Mouse (Mus musculus): ENCODE results near the gene Olfr295.

Olfr295 gene
- long read RNA-seq, experiment 1 = 0 reads
- long read RNA-seq, experiment 2 = 0 reads

DNA sequence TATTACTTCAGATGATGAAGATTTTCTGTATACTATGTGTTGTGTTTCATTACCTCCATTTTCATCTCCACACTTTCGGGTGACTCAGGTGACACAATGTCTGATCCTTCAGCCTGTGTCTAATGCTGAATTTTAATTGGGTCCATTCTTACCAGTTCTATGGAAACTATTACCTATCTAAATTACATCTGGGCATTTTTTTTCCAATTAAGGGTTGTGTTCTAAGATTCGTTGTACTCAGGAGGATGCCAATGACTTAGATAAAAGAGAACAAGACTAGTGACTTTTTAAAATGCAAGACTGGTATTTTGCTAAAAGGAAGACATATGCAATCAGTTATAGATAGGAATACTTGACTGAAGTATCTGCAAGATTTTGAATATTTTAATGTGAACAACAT lies at the start of gene Olfr295:
TSS of gene Olfr295 (plus strand) at position 301 of the 400 bp plus-strand sequence.
- intact Hi-C loops (cut with DNase I) = no loop called here

DNA sequence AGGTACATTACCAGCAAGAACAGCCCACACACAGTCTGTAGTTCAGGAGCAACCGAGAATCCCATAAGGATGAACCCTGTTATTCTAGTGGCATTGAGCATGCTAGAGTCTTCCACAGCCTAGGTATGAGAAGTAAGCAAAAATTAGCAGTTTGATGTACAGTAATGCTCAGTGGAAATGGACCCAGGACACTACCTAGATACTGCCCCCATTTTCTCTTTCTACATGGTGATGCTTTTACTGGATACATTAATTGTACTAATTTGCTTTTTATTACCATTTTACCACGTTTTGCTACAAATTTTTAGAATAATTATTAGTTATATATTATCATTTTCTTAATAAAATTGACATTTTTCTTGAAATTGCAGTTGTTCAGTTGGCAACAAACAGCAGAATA lies 32.9 kb downstream of the Olfr295 start, which contains the start of gene Olfr294:
TSS of gene Olfr294 (minus strand) at position 101 of the 400 bp plus-strand sequence.
- intact Hi-C loops (cut with DNase I) = no loop called here
